Mouse (Mus musculus) midbrain, embryonic 16.5 days (tissue): ENCODE data around the gene Spaca4. TPM values are rescaled to one million over a fixed set of nuclear protein-coding genes. Genes with fewer than 3 reads are reported as not detected.

Source experiments
- ATAC-seq: fragments of 200-750 bp; cut with Nextera tagmentation; 2 replicates; pipeline ENCODE4 v1.8.0; 2017; ENCODE audit warnings: moderate TSS enrichment
- H3K27ac ChIP-seq: fragments of 300-500 bp; sonication (generic); 2 replicates; pipeline ENCODE4 v1.5.1; 2014; ENCODE audit warnings: mild to moderate bottlenecking, low read length, mixed read lengths
- H3K27me3 ChIP-seq: fragments of 300-500 bp; sonication (generic); 2 replicates; pipeline ENCODE4 v1.6.1; 2014; ENCODE audit warnings: low read depth, low read length, mixed read lengths; ENCODE audit not compliant: control insufficient read depth, insufficient read depth
- H3K36me3 ChIP-seq: fragments of 300-500 bp; sonication (generic); 2 replicates; pipeline ENCODE4 v1.6.1; 2014; ENCODE audit warnings: mild to moderate bottlenecking, low read length, moderate library complexity, mixed read lengths; ENCODE audit not compliant: control insufficient read depth, insufficient read depth
- H3K4me1 ChIP-seq: fragments of 300-500 bp; sonication (generic); 2 replicates; pipeline ENCODE4 v1.6.1; 2014; ENCODE audit warnings: mild to moderate bottlenecking, low read length, mixed read lengths; ENCODE audit not compliant: control insufficient read depth, insufficient read depth
- H3K4me2 ChIP-seq: fragments of 300-500 bp; sonication (generic); 2 replicates; pipeline ENCODE4 v1.6.1; 2014; ENCODE audit warnings: mild to moderate bottlenecking, low read length, mixed read lengths
- H3K4me3 ChIP-seq: fragments of 300-500 bp; sonication (generic); 2 replicates; pipeline ENCODE4 v1.5.1; 2014; ENCODE audit warnings: low read depth, mild to moderate bottlenecking, low read length, moderate library complexity, mixed read lengths
- H3K9ac ChIP-seq: fragments of 300-500 bp; sonication (generic); 2 replicates; pipeline ENCODE4 v1.6.1; 2014; ENCODE audit warnings: low read depth, low read length, mixed read lengths
- H3K9me3 ChIP-seq: fragments of 300-500 bp; sonication (generic); replicated peaks from 2 replicates; pipeline ENCODE4 v1.6.1; 2014; ENCODE audit warnings: mild to moderate bottlenecking, low read length, mixed read lengths; ENCODE audit not compliant: control insufficient read depth, poor library complexity, severe bottlenecking
- WGBS: fragments of 180-500 bp; shearing (Covaris S2); extraction: QIAGEN DNeasy Blood & Tissue Kit; methylation state at CpG from one replicate; pipeline ENCODE4 v1.1.7; 2014; 5-methylcytosine and 5-hydroxymethylcytosine counted together
- polyA plus RNA-seq: library from polyadenylated mRNA; unstranded; fragments of >200 nt; fragmentation: Nextera tagmentation; extraction: Ambion mirVana; gene quantifications from 2 replicates; pipeline ENCODE4 v1.2.1, GENCODE M21; 2015

Gene Spaca4
- polyA plus RNA-seq, 1 experiment from 2014 or later = not detected

GRCm38 (mm10) chr7:45705873-45706281 is 19.7 kb downstream of the Spaca4 start:
- Histone ChIP-seq H3K27ac (no peak overlapping the region), H3K27me3 (no peaks in the 10 kb centered on the region), H3K4me1 (peaks cover 72% of the 10 kb centered on the region), H3K4me3 (peak overlapping the region; percentile 62), H3K36me3 (peaks cover 8% of the 10 kb centered on the region), H3K4me2 (peak overlapping the region; percentile 98), H3K9ac (peak overlapping the region; percentile 84), H3K9me3 (no peaks in the 10 kb centered on the region)
- ATAC-seq = no peak
- whole genome bisulfite sequencing = 0% methylated on average over 7 of the region's 7 CpGs

- peak overlapping the region; percentile 67 for H3K27ac ChIP-seq
- peak overlapping the region; percentile 62 for H3K4me3 ChIP-seq
- H3K9me3 ChIP-seq = no peaks in the 10 kb centered on the region
- H3K4me2 ChIP-seq = peak overlapping the region; percentile 98
- no peaks in the 10 kb centered on the region for H3K27me3 ChIP-seq
- ATAC-seq = no peak
- peaks cover 76% of the 10 kb centered on the region for H3K4me1 ChIP-seq
- peaks cover 4% of the 10 kb centered on the region; the same call in 1 of the 2 replicates for H3K36me3 ChIP-seq
- H3K9ac ChIP-seq = peak overlapping the region; percentile 84
- WGBS = 0% methylated on average over 21 of the region's 21 CpGs
These were observed 20.2 kb downstream of the Spaca4 start for GRCm38 (mm10) chr7:45705443-45705864.

- Histone ChIP-seq H3K27ac (peak within 1 kb of the TSS; percentile 86), H3K9me3 (no peaks in the 10 kb centered on the region), H3K4me1 (peaks cover 72% of the 10 kb centered on the region), H3K4me3 (peak within 1 kb of the TSS; percentile 62), H3K36me3 (peaks cover under 1% of the 10 kb centered on the region; the same call in 1 of the 2 replicates), H3K9ac (peak within 1 kb of the TSS; percentile 84), H3K27me3 (no peaks in the 10 kb centered on the region), H3K4me2 (peak within 1 kb of the TSS; percentile 98)
- peak; percentile 82 for ATAC-seq
- 0% methylated on average over 36 of the region's 36 CpGs for WGBS
These were observed 20.7 kb downstream of the Spaca4 start, which contains the start of gene Dbp for GRCm38 (mm10) chr7:45704730-45705442. TSS of gene Dbp (plus strand) at chr7:45705088.

- Histone ChIP-seq H3K27ac (peak overlapping the region; percentile 86), H3K4me3 (peak overlapping the region; percentile 62), H3K36me3 (no peaks in the 10 kb centered on the region), H3K9ac (peak overlapping the region; percentile 62), H3K4me1 (peaks cover 67% of the 10 kb centered on the region), H3K27me3 (no peaks in the 10 kb centered on the region), H3K9me3 (no peaks in the 10 kb centered on the region), H3K4me2 (peak overlapping the region; percentile 98)
- under 1% methylated on average over 13 of the region's 13 CpGs for WGBS
- peak; percentile 61 for ATAC-seq
These were observed 21.5 kb downstream of the Spaca4 start for GRCm38 (mm10) chr7:45704046-45704559.

- H3K9ac ChIP-seq = peak overlapping the region; percentile 62
- no peaks in the 10 kb centered on the region for H3K36me3 ChIP-seq
- peak overlapping the region; percentile 86 for H3K27ac ChIP-seq
- no peaks in the 10 kb centered on the region for H3K9me3 ChIP-seq
- peak overlapping the region; percentile 62 for H3K4me3 ChIP-seq
- H3K27me3 ChIP-seq = 0 out of 2 replicates have a peak, but pooled peaks cover under 1% of the 10 kb centered on the region
- peak overlapping the region; percentile 98 for H3K4me2 ChIP-seq
- WGBS = 30% methylated on average over 12 of the region's 12 CpGs
- no peak; the same call in 1 of the 2 replicates for ATAC-seq
- H3K4me1 ChIP-seq = peaks cover 63% of the 10 kb centered on the region
These were observed 22.0 kb downstream of the Spaca4 start for GRCm38 (mm10) chr7:45703521-45704033.

- peak overlapping the region; percentile 62 for H3K9ac ChIP-seq
- peak overlapping the region; percentile 86 for H3K27ac ChIP-seq
- peak overlapping the region; percentile 98 for H3K4me2 ChIP-seq
- H3K4me3 ChIP-seq = peak overlapping the region; percentile 62
- H3K36me3 ChIP-seq = no peaks in the 10 kb centered on the region
- H3K9me3 ChIP-seq = no peaks in the 10 kb centered on the region
- peaks cover 61% of the 10 kb centered on the region for H3K4me1 ChIP-seq
- ATAC-seq = no peak
- peaks cover 3% of the 10 kb centered on the region; the same call in 1 of the 2 replicates for H3K27me3 ChIP-seq
- 90% methylated on average over 17 of the region's 17 CpGs for WGBS
These were observed 22.6 kb downstream of the Spaca4 start for GRCm38 (mm10) chr7:45702809-45703520.

GRCm38 (mm10) chr7:45702316-45702715 is 23.3 kb downstream of the Spaca4 start:
- Histone ChIP-seq H3K27ac (no peak overlapping the region), H3K9me3 (no peaks in the 10 kb centered on the region), H3K4me1 (peaks cover 55% of the 10 kb centered on the region), H3K36me3 (no peaks in the 10 kb centered on the region), H3K9ac (no peak overlapping the region; the same call in 1 of the 2 replicates), H3K4me2 (no peak overlapping the region; the same call in 1 of the 2 replicates), H3K4me3 (no peak overlapping the region), H3K27me3 (peaks cover 3% of the 10 kb centered on the region; the same call in 1 of the 2 replicates)
- ATAC-seq = no peak
- 94% methylated on average over 11 of the region's 11 CpGs for WGBS

- H3K9ac ChIP-seq = no peak overlapping the region
- no peaks in the 10 kb centered on the region for H3K36me3 ChIP-seq
- H3K27me3 ChIP-seq = peaks cover 3% of the 10 kb centered on the region; the same call in 1 of the 2 replicates
- no peak for ATAC-seq
- H3K9me3 ChIP-seq = no peaks in the 10 kb centered on the region
- peak overlapping the region; percentile 81 for H3K4me2 ChIP-seq
- 83% methylated on average over 11 of the region's 11 CpGs for WGBS
- peaks cover 50% of the 10 kb centered on the region for H3K4me1 ChIP-seq
- no peak overlapping the region for H3K27ac ChIP-seq
- H3K4me3 ChIP-seq = no peak overlapping the region; the same call in 1 of the 2 replicates
These were observed 24.0 kb downstream of the Spaca4 start for GRCm38 (mm10) chr7:45701607-45702006.
